In the genomic region with DNA sequence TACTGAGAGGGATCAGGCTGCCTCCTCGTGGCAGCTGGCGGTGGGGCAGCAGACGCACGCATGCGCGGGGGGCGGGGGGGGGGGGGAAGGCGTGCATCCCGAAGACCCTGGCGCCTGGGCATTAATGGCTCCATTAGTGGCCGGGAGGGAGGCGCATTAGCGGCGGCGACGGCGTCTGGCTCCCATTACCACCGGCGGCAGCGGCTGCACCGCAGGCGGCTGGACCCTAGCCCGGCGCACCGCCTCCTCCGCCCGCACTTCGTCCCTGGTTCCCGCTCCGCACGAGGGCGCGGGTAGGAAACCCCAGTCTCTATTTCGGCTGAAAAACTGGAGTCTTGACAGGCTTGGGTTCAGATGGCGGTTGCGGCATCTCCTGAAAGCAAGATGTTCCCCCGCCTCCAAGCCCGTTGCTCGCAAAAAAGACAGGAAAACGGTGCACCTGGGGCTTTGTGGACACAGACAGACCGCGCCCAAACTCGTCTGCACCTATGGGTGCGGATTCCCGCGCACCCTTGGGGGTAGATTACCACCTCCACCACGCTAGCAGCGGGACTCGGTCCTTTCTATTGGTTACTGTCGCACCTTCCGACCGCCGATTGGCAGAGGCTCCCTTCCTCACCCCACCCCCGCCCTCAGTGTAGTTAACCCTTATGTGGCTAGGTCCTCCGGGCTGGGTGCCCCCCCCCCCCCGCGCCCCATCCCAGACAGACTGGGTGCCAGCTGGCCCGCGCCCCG, we compare ENCODE assay signal across 8 mouse cellular contexts. TPM values are rescaled to one million over a fixed set of nuclear protein-coding genes. Genes with fewer than 3 reads are reported as not detected.
DNase-seq lines count a peak whose midpoint lies in the region; ATAC-seq lines count a peak whose summit lies in the region.

No protein-coding gene starts in this region.

- intact Hi-C loops in heart, postnatal 10 days (cut with DNase I) = loop anchor here (1.0 kb wide), 2 partner anchors 30 to 39 kb away; no protein-coding TSS in a partner anchor

- H3K27me3 ChIP-seq in forebrain, embryonic 11.5 days (ENCODE audit: control insufficient read depth, insufficient read depth, low read length) = no peaks in the 10 kb centered on the region
- H3K27me3 ChIP-seq in liver, embryonic 15.5 days = no peaks in the 10 kb centered on the region
- no peaks in the 10 kb centered on the region for H3K27me3 ChIP-seq in neural tube, embryonic 11.5 days (ENCODE audit: control insufficient read depth, insufficient read depth, low read length)
- H3K27me3 ChIP-seq in stomach, embryonic 15.5 days (replicated peaks) = no peaks in the 10 kb centered on the region

- peaks cover 36% of the 10 kb centered on the region for H3K4me1 ChIP-seq in forebrain, embryonic 11.5 days (replicated peaks; ENCODE audit: control insufficient read depth, insufficient read depth, low read length)
- peaks cover 91% of the 10 kb centered on the region for H3K4me1 ChIP-seq in liver, embryonic 15.5 days (replicated peaks)
- peaks cover 41% of the 10 kb centered on the region for H3K4me1 ChIP-seq in neural tube, embryonic 11.5 days (ENCODE audit: control insufficient read depth, insufficient read depth, low read length)
- peaks cover 62% of the 10 kb centered on the region for H3K4me1 ChIP-seq in stomach, embryonic 15.5 days

- peak overlapping the region; percentile 86 for H3K9ac ChIP-seq in forebrain, embryonic 11.5 days (ENCODE audit: low read length)
- H3K9ac ChIP-seq in liver, embryonic 15.5 days = peak overlapping the region; percentile 79
- H3K9ac ChIP-seq in neural tube, embryonic 11.5 days (ENCODE audit: low read length) = peak overlapping the region; percentile 74
- H3K9ac ChIP-seq in stomach, embryonic 15.5 days = peak overlapping the region; percentile 65

- no peaks in the 10 kb centered on the region for H3K9me3 ChIP-seq in forebrain, embryonic 11.5 days (ENCODE audit: control insufficient read depth, low read length)
- no peaks in the 10 kb centered on the region for H3K9me3 ChIP-seq in liver, embryonic 15.5 days (replicated peaks)
- no peaks in the 10 kb centered on the region for H3K9me3 ChIP-seq in neural tube, embryonic 11.5 days (ENCODE audit: control insufficient read depth, low read length)
- no peaks in the 10 kb centered on the region for H3K9me3 ChIP-seq in stomach, embryonic 15.5 days

- no peaks in the 10 kb centered on the region for H3K36me3 ChIP-seq in forebrain, embryonic 11.5 days (ENCODE audit: control insufficient read depth, insufficient read depth, low read length)
- no peaks in the 10 kb centered on the region; the same call in 1 of the 2 replicates for H3K36me3 ChIP-seq in liver, embryonic 15.5 days (replicated peaks)
- H3K36me3 ChIP-seq in neural tube, embryonic 11.5 days (ENCODE audit: control insufficient read depth, insufficient read depth, low read length) = no peaks in the 10 kb centered on the region
- H3K36me3 ChIP-seq in stomach, embryonic 15.5 days = 0 out of 2 replicates have a peak, but pooled peaks cover 5% of the 10 kb centered on the region

- peak overlapping the region; percentile 57 for H3K4me3 ChIP-seq in forebrain, embryonic 11.5 days (ENCODE audit: low read depth, low read length)
- peak overlapping the region; percentile 68 for H3K4me3 ChIP-seq in liver, embryonic 15.5 days (replicated peaks)
- H3K4me3 ChIP-seq in neural tube, embryonic 11.5 days (ENCODE audit: low read depth, low read length) = peak overlapping the region; percentile 60
- H3K4me3 ChIP-seq in stomach, embryonic 15.5 days (replicated peaks) = peak overlapping the region; percentile 71

- H3K4me2 ChIP-seq in forebrain, embryonic 11.5 days (ENCODE audit: low read depth, low read length, severe bottlenecking) = peak overlapping the region; percentile 93
- peak overlapping the region; percentile 98 for H3K4me2 ChIP-seq in liver, embryonic 15.5 days
- H3K4me2 ChIP-seq in neural tube, embryonic 11.5 days (ENCODE audit: low read depth) = peak overlapping the region; percentile 84
- H3K4me2 ChIP-seq in stomach, embryonic 15.5 days = peak overlapping the region; percentile 87

- DNase-seq in CD8-positive naive resting alpha-beta T cell, adult 2 months (ENCODE audit: low read depth in 2 of 2, low spot score in 2 of 2) = peak; percentile 85 to 87
- DNase-seq in c-Kit-negative CD71-positive TER-119-positive erythroid progenitor cells, embryonic 14.5 days (ENCODE audit: low read depth, low spot score) = peak; percentile 76
- peak; percentile 93 for DNase-seq in forebrain, embryonic 11.5 days (ENCODE audit: low spot score)
- peak; percentile 89 to 93 for DNase-seq in heart, postnatal 10 days
- peak; percentile 80 to 89 for DNase-seq in kidney, postnatal 4 days
- DNase-seq in neural tube, embryonic 11.5 days (ENCODE audit: low spot score) = peak; percentile 87

- H3K27ac ChIP-seq in forebrain, embryonic 11.5 days (ENCODE audit: low read depth, low read length) = peak overlapping the region; percentile 98
- H3K27ac ChIP-seq in liver, embryonic 15.5 days (replicated peaks) = peak overlapping the region; percentile 96
- peak overlapping the region; percentile 97 for H3K27ac ChIP-seq in neural tube, embryonic 11.5 days (ENCODE audit: low read depth, low read length)
- H3K27ac ChIP-seq in stomach, embryonic 15.5 days = peak overlapping the region; percentile 100

- peak; percentile 65 for ATAC-seq in forebrain, embryonic 11.5 days (replicated peaks; ENCODE audit: low FRiP score)
- peak; percentile 60 for ATAC-seq in liver, embryonic 15.5 days (ENCODE audit: insufficient read depth)
- ATAC-seq in neural tube, embryonic 11.5 days (ENCODE audit: insufficient read depth, low FRiP score, low TSS enrichment) = peak; percentile 65
- peak; percentile 65 for ATAC-seq in stomach, embryonic 15.5 days (ENCODE audit: insufficient read depth, low FRiP score, low read depth)

- WGBS in forebrain, embryonic 11.5 days = under 1% methylated on average over 55 of the region's 60 CpGs
- 1% methylated on average over 57 of the region's 60 CpGs for whole genome bisulfite sequencing in liver, embryonic 15.5 days (ENCODE audit: insufficient replicate concordance)
- under 1% methylated on average over 53 of the region's 60 CpGs for WGBS in neural tube, embryonic 11.5 days
- under 1% methylated on average over 58 of the region's 60 CpGs for WGBS in stomach, embryonic 15.5 days

RNA-seq across cellular contexts. Expression of gene Cic, which starts 11.0 kb away (rescaled TPM):
- 40.3 and 44.2 TPM in 2 replicates for polyA plus RNA-seq in forebrain, embryonic 11.5 days (2014; fragmentation: Nextera tagmentation; extraction: Ambion mirVana)
- total RNA-seq in heart, postnatal 10 days (2021) = 10 to 100 TPM; 88.4 to 90.5 TPM
- 8.9 and 10.2 TPM in 2 replicates for polyA plus RNA-seq in liver, embryonic 15.5 days (2015; fragmentation: Nextera tagmentation; extraction: Ambion mirVana)
- 30.4 and 38.2 TPM in 2 replicates for polyA plus RNA-seq in neural tube, embryonic 11.5 days (2014; fragmentation: Nextera tagmentation; extraction: Ambion mirVana)
- 33.8 and 36.4 TPM in 2 replicates for polyA plus RNA-seq in stomach, embryonic 15.5 days (2015; fragmentation: Nextera tagmentation; extraction: Ambion mirVana)

RNA-seq across cellular contexts. Expression of gene Pafah1b3, which starts 19.3 kb away (rescaled TPM):
- polyA plus RNA-seq in forebrain, embryonic 11.5 days (2014; fragmentation: Nextera tagmentation; extraction: Ambion mirVana) = 298 and 321 TPM in 2 replicates
- total RNA-seq in heart, postnatal 10 days (2021) = 10 to 100 TPM; 12.8 to 16.0 TPM
- polyA plus RNA-seq in liver, embryonic 15.5 days (2015; fragmentation: Nextera tagmentation; extraction: Ambion mirVana) = 25.7 and 26.1 TPM in 2 replicates
- 321 and 324 TPM in 2 replicates for polyA plus RNA-seq in neural tube, embryonic 11.5 days (2014; fragmentation: Nextera tagmentation; extraction: Ambion mirVana)
- polyA plus RNA-seq in stomach, embryonic 15.5 days (2015; fragmentation: Nextera tagmentation; extraction: Ambion mirVana) = 201 and 215 TPM in 2 replicates

RNA-seq across cellular contexts. Expression of gene Prr19, which starts 22.7 kb away (rescaled TPM):
- polyA plus RNA-seq in forebrain, embryonic 11.5 days (2014; fragmentation: Nextera tagmentation; extraction: Ambion mirVana) = 1.1 and 1.7 TPM in 2 replicates
- total RNA-seq in heart, postnatal 10 days (2021) = not detected
- polyA plus RNA-seq in liver, embryonic 15.5 days (2015; fragmentation: Nextera tagmentation; extraction: Ambion mirVana) = 0.07 TPM in 1 of 2 replicates, not detected in the other
- polyA plus RNA-seq in neural tube, embryonic 11.5 days (2014; fragmentation: Nextera tagmentation; extraction: Ambion mirVana) = 0.32 and 1.0 TPM in 2 replicates
- polyA plus RNA-seq in stomach, embryonic 15.5 days (2015; fragmentation: Nextera tagmentation; extraction: Ambion mirVana) = 0.41 and 0.49 TPM in 2 replicates

RNA-seq across cellular contexts. Expression of gene Tmem145, which starts 27.4 kb away (rescaled TPM):
- polyA plus RNA-seq in forebrain, embryonic 11.5 days (2014; fragmentation: Nextera tagmentation; extraction: Ambion mirVana) = 6.7 and 7.7 TPM in 2 replicates
- total RNA-seq in heart, postnatal 10 days (2021) = not detected
- polyA plus RNA-seq in liver, embryonic 15.5 days (2015; fragmentation: Nextera tagmentation; extraction: Ambion mirVana) = 0.09 TPM in 1 of 2 replicates, not detected in the other
- 9.6 and 10.2 TPM in 2 replicates for polyA plus RNA-seq in neural tube, embryonic 11.5 days (2014; fragmentation: Nextera tagmentation; extraction: Ambion mirVana)
- 1.4 and 1.6 TPM in 2 replicates for polyA plus RNA-seq in stomach, embryonic 15.5 days (2015; fragmentation: Nextera tagmentation; extraction: Ambion mirVana)

RNA-seq across cellular contexts. Expression of gene Erf, which starts 27.9 kb away (rescaled TPM):
- polyA plus RNA-seq in forebrain, embryonic 11.5 days (2014; fragmentation: Nextera tagmentation; extraction: Ambion mirVana) = 14.6 and 17.5 TPM in 2 replicates
- 10 to 100 TPM; 38.6 to 42.2 TPM for total RNA-seq in heart, postnatal 10 days (2021)
- 4.6 and 4.8 TPM in 2 replicates for polyA plus RNA-seq in liver, embryonic 15.5 days (2015; fragmentation: Nextera tagmentation; extraction: Ambion mirVana)
- polyA plus RNA-seq in neural tube, embryonic 11.5 days (2014; fragmentation: Nextera tagmentation; extraction: Ambion mirVana) = 16.2 and 16.7 TPM in 2 replicates
- 13.0 and 17.6 TPM in 2 replicates for polyA plus RNA-seq in stomach, embryonic 15.5 days (2015; fragmentation: Nextera tagmentation; extraction: Ambion mirVana)

Comparison
In these comparisons a context has a peak if more than half of its experiments do, and no peak if none do; other contexts are left out.
1. Peak in every context shown above with its lines: DNase-seq, ATAC-seq, H3K4me3 ChIP-seq and H3K27ac ChIP-seq.